Mouse (Mus musculus) large intestine, adult 2 months (tissue): ENCODE measurements around the gene Akap4. TPM values are rescaled to one million over a fixed set of nuclear protein-coding genes. Genes with fewer than 3 reads are reported as not detected.

Source experiments
- DNase-seq: peaks from one replicate; pipeline ENCODE4 v3.0.0-alpha.2; 2012; ENCODE audit warnings: low read depth, low spot score
- WGBS: fragments of 180-500 bp; shearing (Covaris S2); methylation state at CpG from one replicate; pipeline ENCODE4 v1.1.7; 2018; 5-methylcytosine and 5-hydroxymethylcytosine counted together
- polyA plus RNA-seq: library from polyadenylated mRNA; depleted of rRNA; stranded (reverse); fragments of >200 nt; gene quantifications from 2 replicates; pipeline ENCODE4 v1.2.3, GENCODE M21; 2012; rRNA removed

The Akap4 gene
- not detected in 2 replicates for polyA plus RNA-seq

- 100% methylated on average over 1 of the region's 1 CpGs for WGBS
These were observed at the start of gene Akap4 for GRCm38 (mm10) chrX:7067219-7067618. Gene Akap4 (plus strand): TSS chrX:7067519.

GRCm38 (mm10) chrX:7041519-7041918 lies 25.8 kb upstream of the Akap4 start, which contains the start of gene Ccnb3:
Gene Ccnb3 (minus strand): TSS chrX:7041619.
- 95% methylated on average over 19 of the region's 19 CpGs for WGBS
- DNase-seq: no peak

More at GRCm38 (mm10) chrX:7067219-7067618, at the start of gene Akap4:
- DNase-seq: no peak

GRCm38 (mm10) chrX:7057056-7057455 lies 10.3 kb upstream of the Akap4 start:
- no peak for DNase-seq

GRCm38 (mm10) chrX:7057634-7058033 lies 9.7 kb upstream of the Akap4 start:
- 70% methylated on average over 2 of the region's 2 CpGs for WGBS
- no peak for DNase-seq

- no peak for DNase-seq
These were observed 3.2 kb upstream of the Akap4 start for GRCm38 (mm10) chrX:7064109-7064508.

GRCm38 (mm10) chrX:7068002-7068401 lies 683 bp downstream of the Akap4 start:
- 65% methylated on average over 2 of the region's 2 CpGs for WGBS
- DNase-seq: no peak

- 80% methylated on average over 6 of the region's 6 CpGs for WGBS
- no peak for DNase-seq
These were observed 12.6 kb downstream of the Akap4 start for GRCm38 (mm10) chrX:7079820-7080429.

- 81% methylated on average over 1 of the region's 1 CpGs for WGBS
- DNase-seq: no peak
These were observed 18.6 kb downstream of the Akap4 start for GRCm38 (mm10) chrX:7085878-7086277.

GRCm38 (mm10) chrX:7090323-7090722 lies 23.0 kb downstream of the Akap4 start:
- DNase-seq: no peak

GRCm38 (mm10) chrX:7102280-7102679 lies 35.0 kb downstream of the Akap4 start:
- DNase-seq: no peak

- DNase-seq: no peak
- 81% methylated on average over 3 of the region's 3 CpGs for whole genome bisulfite sequencing
These were observed 47.6 kb downstream of the Akap4 start for GRCm38 (mm10) chrX:7114885-7115284.

- 66% methylated on average over 4 of the region's 4 CpGs for WGBS
- DNase-seq: no peak
These were observed 54.4 kb downstream of the Akap4 start for GRCm38 (mm10) chrX:7121618-7122280.

Other genes with a start within 250 kb of the Akap4 start
- gene Ccnb3, start 25.9 kb upstream of the Akap4 start, polyA plus RNA-seq: not detected in 2 replicates